Mouse (Mus musculus): ENCODE measurements around the gene Sfxn5. TPM values are rescaled to one million over a fixed set of nuclear protein-coding genes. Genes with fewer than 3 reads are reported as not detected.
A peak's percentile ranks its signal among the peaks of the same experiment; 100 is the strongest.

Gene Sfxn5
- polyA plus RNA-seq, 1 experiment: 3.7 TPM

- WGBS: 2% methylated on average over 41 of the region's 41 CpGs
- H3K27me3 ChIP-seq (ENCODE audit: control insufficient read depth, insufficient read depth, low read length): peaks cover 3% of the 10 kb centered on the region; the same call in 1 of the 2 replicates
- TF ChIP-seq POLR2A (IDR thresholded peaks at IDR 0.05; ENCODE audit: control insufficient read depth, extremely low read depth, insufficient read depth, low read length, poor library complexity) (no peak), CTCF (IDR thresholded peaks at IDR 0.05; ENCODE audit: borderline replicate concordance, control insufficient read depth, extremely low read depth, insufficient read depth, low read length, poor library complexity) (no peak)
- H3K4me1 ChIP-seq (replicated peaks; ENCODE audit: control insufficient read depth, insufficient read depth, low read length): peaks cover 9% of the 10 kb centered on the region; the same call in 1 of the 2 replicates
- H3K4me3 ChIP-seq (ENCODE audit: control insufficient read depth, insufficient read depth, low read length): peak overlapping the region; percentile 87
- H3K36me3 ChIP-seq (ENCODE audit: control insufficient read depth, insufficient read depth, low read length): no peaks in the 10 kb centered on the region
- no peak for DNase-seq
- no peak overlapping the region for H3K27ac ChIP-seq (ENCODE audit: control insufficient read depth, insufficient read depth, low read length)
Measured at GRCm38 (mm10) chr6:85332351-85332999, 747 bp downstream of the Sfxn5 start.

GRCm38 (mm10) chr6:85331736-85332135 is 1.5 kb downstream of the Sfxn5 start:
- Histone ChIP-seq H3K4me3 (ENCODE audit: control insufficient read depth, insufficient read depth, low read length) (no peak overlapping the region), H3K27ac (ENCODE audit: control insufficient read depth, insufficient read depth, low read length) (no peak overlapping the region), H3K27me3 (ENCODE audit: control insufficient read depth, insufficient read depth, low read length) (peaks cover 3% of the 10 kb centered on the region; the same call in 1 of the 2 replicates), H3K36me3 (ENCODE audit: control insufficient read depth, insufficient read depth, low read length) (no peaks in the 10 kb centered on the region), H3K4me1 (replicated peaks; ENCODE audit: control insufficient read depth, insufficient read depth, low read length) (peaks cover 9% of the 10 kb centered on the region; the same call in 1 of the 2 replicates)
- DNase-seq: no peak
- TF ChIP-seq CTCF (IDR thresholded peaks at IDR 0.05; ENCODE audit: borderline replicate concordance, control insufficient read depth, extremely low read depth, insufficient read depth, low read length, poor library complexity) (no peak), POLR2A (IDR thresholded peaks at IDR 0.05; ENCODE audit: control insufficient read depth, extremely low read depth, insufficient read depth, low read length, poor library complexity) (no peak)
- 86% methylated on average over 8 of the region's 8 CpGs for WGBS

GRCm38 (mm10) chr6:85331221-85331735 is 1.9 kb downstream of the Sfxn5 start:
- H3K36me3 ChIP-seq (ENCODE audit: control insufficient read depth, insufficient read depth, low read length): no peaks in the 10 kb centered on the region
- peaks cover 9% of the 10 kb centered on the region; the same call in 1 of the 2 replicates for H3K4me1 ChIP-seq (replicated peaks; ENCODE audit: control insufficient read depth, insufficient read depth, low read length)
- TF ChIP-seq CTCF (IDR thresholded peaks at IDR 0.05; ENCODE audit: borderline replicate concordance, control insufficient read depth, extremely low read depth, insufficient read depth, low read length, poor library complexity): no peak
- TF ChIP-seq POLR2A (IDR thresholded peaks at IDR 0.05; ENCODE audit: control insufficient read depth, extremely low read depth, insufficient read depth, low read length, poor library complexity): no peak
- peaks cover 3% of the 10 kb centered on the region; the same call in 1 of the 2 replicates for H3K27me3 ChIP-seq (ENCODE audit: control insufficient read depth, insufficient read depth, low read length)
- 73% methylated on average over 6 of the region's 6 CpGs for WGBS
- H3K4me3 ChIP-seq (ENCODE audit: control insufficient read depth, insufficient read depth, low read length): no peak overlapping the region
- no peak for DNase-seq
- no peak overlapping the region for H3K27ac ChIP-seq (ENCODE audit: control insufficient read depth, insufficient read depth, low read length)

- Histone ChIP-seq H3K27ac (ENCODE audit: control insufficient read depth, insufficient read depth, low read length) (no peak overlapping the region), H3K36me3 (ENCODE audit: control insufficient read depth, insufficient read depth, low read length) (no peaks in the 10 kb centered on the region), H3K4me1 (replicated peaks; ENCODE audit: control insufficient read depth, insufficient read depth, low read length) (peaks cover 9% of the 10 kb centered on the region; the same call in 1 of the 2 replicates), H3K4me3 (ENCODE audit: control insufficient read depth, insufficient read depth, low read length) (no peak overlapping the region), H3K27me3 (ENCODE audit: control insufficient read depth, insufficient read depth, low read length) (peaks cover 3% of the 10 kb centered on the region; the same call in 1 of the 2 replicates)
- 96% methylated on average over 4 of the region's 4 CpGs for WGBS
- DNase-seq: no peak
- TF ChIP-seq POLR2A (IDR thresholded peaks at IDR 0.05; ENCODE audit: control insufficient read depth, extremely low read depth, insufficient read depth, low read length, poor library complexity) (no peak), CTCF (IDR thresholded peaks at IDR 0.05; ENCODE audit: borderline replicate concordance, control insufficient read depth, extremely low read depth, insufficient read depth, low read length, poor library complexity) (no peak)
Measured at GRCm38 (mm10) chr6:85329666-85330185, 3.5 kb downstream of the Sfxn5 start.

GRCm38 (mm10) chr6:85326564-85326963 is 6.7 kb downstream of the Sfxn5 start:
- 86% methylated on average over 4 of the region's 4 CpGs for WGBS
- H3K36me3 ChIP-seq (ENCODE audit: control insufficient read depth, insufficient read depth, low read length): no peaks in the 10 kb centered on the region
- no peak for DNase-seq
- no peak overlapping the region for H3K4me3 ChIP-seq (ENCODE audit: control insufficient read depth, insufficient read depth, low read length)
- H3K27me3 ChIP-seq (ENCODE audit: control insufficient read depth, insufficient read depth, low read length): no peaks in the 10 kb centered on the region
- H3K27ac ChIP-seq (ENCODE audit: control insufficient read depth, insufficient read depth, low read length): no peak overlapping the region
- TF ChIP-seq CTCF (IDR thresholded peaks at IDR 0.05; ENCODE audit: borderline replicate concordance, control insufficient read depth, extremely low read depth, insufficient read depth, low read length, poor library complexity) (no peak), POLR2A (IDR thresholded peaks at IDR 0.05; ENCODE audit: control insufficient read depth, extremely low read depth, insufficient read depth, low read length, poor library complexity) (no peak)
- no peaks in the 10 kb centered on the region for H3K4me1 ChIP-seq (replicated peaks; ENCODE audit: control insufficient read depth, insufficient read depth, low read length)

- no peaks in the 10 kb centered on the region for H3K27me3 ChIP-seq (ENCODE audit: control insufficient read depth, insufficient read depth, low read length)
- H3K27ac ChIP-seq (ENCODE audit: control insufficient read depth, insufficient read depth, low read length): no peak overlapping the region
- WGBS: 6% methylated on average over 2 of the region's 2 CpGs
- no peak for TF ChIP-seq POLR2A (IDR thresholded peaks at IDR 0.05; ENCODE audit: control insufficient read depth, extremely low read depth, insufficient read depth, low read length, poor library complexity)
- TF ChIP-seq CTCF (IDR thresholded peaks at IDR 0.05; ENCODE audit: borderline replicate concordance, control insufficient read depth, extremely low read depth, insufficient read depth, low read length, poor library complexity): no peak
- H3K4me3 ChIP-seq (ENCODE audit: control insufficient read depth, insufficient read depth, low read length): no peak overlapping the region
- DNase-seq: no peak
- no peaks in the 10 kb centered on the region for H3K4me1 ChIP-seq (replicated peaks; ENCODE audit: control insufficient read depth, insufficient read depth, low read length)
- H3K36me3 ChIP-seq (ENCODE audit: control insufficient read depth, insufficient read depth, low read length): no peaks in the 10 kb centered on the region
Measured at GRCm38 (mm10) chr6:85325109-85325508, 8.1 kb downstream of the Sfxn5 start.

Measured in thymus, adult 2 months (tissue).